Mouse (Mus musculus): ENCODE data around the gene Slmap. TPM values are rescaled to one million over a fixed set of nuclear protein-coding genes. Genes with fewer than 3 reads are reported as not detected.
"Not testable (repeated sequence)": the region's sequence is repeated elsewhere in the genome, so short reads cannot be mapped to it uniquely, and the experiment has no call there.

Gene Slmap
- polyA plus RNA-seq, 1 experiment from 2014 or later = 19.1 TPM

GRCm38 (mm10) chr14:26523082-26523481 lies 11.6 kb downstream of the Slmap start:
- H3K4me3 ChIP-seq (replicated peaks; ENCODE audit: low read depth, low read length) = no peak overlapping the region
- no peak overlapping the region for H3K27ac ChIP-seq (replicated peaks; ENCODE audit: low read depth, low read length)
- no peak overlapping the region for H3K9ac ChIP-seq (replicated peaks; ENCODE audit: low read length)
- ATAC-seq (ENCODE audit: low FRiP score, low TSS enrichment) (no peak), DNase-seq (no peak)
- 92% methylated on average over 2 of the region's 2 CpGs for WGBS
- no peak overlapping the region for H3K4me2 ChIP-seq (ENCODE audit: low read length)
- no peaks in the 10 kb centered on the region for H3K27me3 ChIP-seq (ENCODE audit: control insufficient read depth, insufficient read depth, low read length)
- no peaks in the 10 kb centered on the region for H3K9me3 ChIP-seq (ENCODE audit: control insufficient read depth, low read length)
- H3K36me3 ChIP-seq (ENCODE audit: control insufficient read depth, insufficient read depth, low read length) = 0 out of 2 replicates have a peak, but pooled peaks cover 3% of the 10 kb centered on the region
- H3K4me1 ChIP-seq (ENCODE audit: control insufficient read depth, insufficient read depth, low read length) = no peaks in the 10 kb centered on the region

- 96% methylated on average over 4 of the region's 4 CpGs for WGBS
- no peak for DNase-seq
- Histone ChIP-seq H3K4me3 (replicated peaks; ENCODE audit: low read depth, low read length) (no peak overlapping the region), H3K27me3 (ENCODE audit: control insufficient read depth, insufficient read depth, low read length) (no peaks in the 10 kb centered on the region), H3K4me1 (ENCODE audit: control insufficient read depth, insufficient read depth, low read length) (no peaks in the 10 kb centered on the region), H3K36me3 (ENCODE audit: control insufficient read depth, insufficient read depth, low read length) (0 out of 2 replicates have a peak, but pooled peaks cover 3% of the 10 kb centered on the region), H3K4me2 (ENCODE audit: low read length) (no peak overlapping the region), H3K9ac (replicated peaks; ENCODE audit: low read length) (no peak overlapping the region), H3K27ac (replicated peaks; ENCODE audit: low read depth, low read length) (no peak overlapping the region), H3K9me3 (ENCODE audit: control insufficient read depth, low read length) (no peaks in the 10 kb centered on the region)
- ATAC-seq (ENCODE audit: low FRiP score, low TSS enrichment) = no peak
These were observed 14.9 kb downstream of the Slmap start for GRCm38 (mm10) chr14:26519831-26520230.

- no peaks in the 10 kb centered on the region for H3K27me3 ChIP-seq (ENCODE audit: control insufficient read depth, insufficient read depth, low read length)
- no peaks in the 10 kb centered on the region for H3K4me1 ChIP-seq (ENCODE audit: control insufficient read depth, insufficient read depth, low read length)
- ATAC-seq (ENCODE audit: low FRiP score, low TSS enrichment) = no peak
- no peaks in the 10 kb centered on the region for H3K9me3 ChIP-seq (ENCODE audit: control insufficient read depth, low read length)
- no peak for DNase-seq
- no peak overlapping the region for H3K27ac ChIP-seq (replicated peaks; ENCODE audit: low read depth, low read length)
- no peak overlapping the region for H3K4me2 ChIP-seq (ENCODE audit: low read length)
- WGBS = 92% methylated on average over 4 of the region's 4 CpGs
- no peak overlapping the region for H3K9ac ChIP-seq (replicated peaks; ENCODE audit: low read length)
- no peaks in the 10 kb centered on the region for H3K36me3 ChIP-seq (ENCODE audit: control insufficient read depth, insufficient read depth, low read length)
- no peak overlapping the region for H3K4me3 ChIP-seq (replicated peaks; ENCODE audit: low read depth, low read length)
These were observed 16.9 kb downstream of the Slmap start for GRCm38 (mm10) chr14:26517843-26518242.

GRCm38 (mm10) chr14:26516232-26516631 lies 18.5 kb downstream of the Slmap start:
- not testable (repeated sequence) for H3K36me3 ChIP-seq (ENCODE audit: control insufficient read depth, insufficient read depth, low read length); DNase-seq; H3K27ac ChIP-seq (replicated peaks; ENCODE audit: low read depth, low read length); H3K27me3 ChIP-seq (ENCODE audit: control insufficient read depth, insufficient read depth, low read length); H3K4me2 ChIP-seq (ENCODE audit: low read length); H3K4me3 ChIP-seq (replicated peaks; ENCODE audit: low read depth, low read length); H3K9ac ChIP-seq (replicated peaks; ENCODE audit: low read length); H3K9me3 ChIP-seq (ENCODE audit: control insufficient read depth, low read length); ATAC-seq (ENCODE audit: low FRiP score, low TSS enrichment); H3K4me1 ChIP-seq (ENCODE audit: control insufficient read depth, insufficient read depth, low read length)
- WGBS = 82% methylated on average over 2 of the region's 2 CpGs

GRCm38 (mm10) chr14:26515802-26516201 lies 18.9 kb downstream of the Slmap start:
- no peaks in the 10 kb centered on the region for H3K36me3 ChIP-seq (ENCODE audit: control insufficient read depth, insufficient read depth, low read length)
- DNase-seq = no peak

GRCm38 (mm10) chr14:26510545-26510944 lies 24.2 kb downstream of the Slmap start:
- H3K4me2 ChIP-seq (ENCODE audit: low read length) = no peak overlapping the region
- H3K27me3 ChIP-seq (ENCODE audit: control insufficient read depth, insufficient read depth, low read length) = no peaks in the 10 kb centered on the region
- H3K4me1 ChIP-seq (ENCODE audit: control insufficient read depth, insufficient read depth, low read length) = no peaks in the 10 kb centered on the region
- H3K36me3 ChIP-seq (ENCODE audit: control insufficient read depth, insufficient read depth, low read length) = no peaks in the 10 kb centered on the region
- H3K9me3 ChIP-seq (ENCODE audit: control insufficient read depth, low read length) = no peaks in the 10 kb centered on the region
- H3K27ac ChIP-seq (replicated peaks; ENCODE audit: low read depth, low read length) = no peak overlapping the region
- H3K9ac ChIP-seq (replicated peaks; ENCODE audit: low read length) = no peak overlapping the region
- 86% methylated on average over 2 of the region's 2 CpGs for whole genome bisulfite sequencing
- DNase-seq = no peak
- H3K4me3 ChIP-seq (replicated peaks; ENCODE audit: low read depth, low read length) = no peak overlapping the region
- ATAC-seq (ENCODE audit: low FRiP score, low TSS enrichment) = no peak

More at GRCm38 (mm10) chr14:26515802-26516201, 18.9 kb downstream of the Slmap start:
- no peaks in the 10 kb centered on the region for H3K9me3 ChIP-seq (ENCODE audit: control insufficient read depth, low read length)
- no peak for ATAC-seq (ENCODE audit: low FRiP score, low TSS enrichment)
- H3K27me3 ChIP-seq (ENCODE audit: control insufficient read depth, insufficient read depth, low read length) = no peaks in the 10 kb centered on the region
- no peak overlapping the region for H3K4me2 ChIP-seq (ENCODE audit: low read length)
- H3K9ac ChIP-seq (replicated peaks; ENCODE audit: low read length) = no peak overlapping the region
- no peak overlapping the region for H3K4me3 ChIP-seq (replicated peaks; ENCODE audit: low read depth, low read length)
- H3K27ac ChIP-seq (replicated peaks; ENCODE audit: low read depth, low read length) = no peak overlapping the region
- H3K4me1 ChIP-seq (ENCODE audit: control insufficient read depth, insufficient read depth, low read length) = no peaks in the 10 kb centered on the region
- WGBS = 85% methylated on average over 9 of the region's 9 CpGs

- no peak overlapping the region for H3K27ac ChIP-seq (replicated peaks; ENCODE audit: low read depth, low read length)
- H3K4me2 ChIP-seq (ENCODE audit: low read length) = no peak overlapping the region
- no peak overlapping the region for H3K4me3 ChIP-seq (replicated peaks; ENCODE audit: low read depth, low read length)
- WGBS = 92% methylated on average over 6 of the region's 6 CpGs
- H3K36me3 ChIP-seq (ENCODE audit: control insufficient read depth, insufficient read depth, low read length) = no peaks in the 10 kb centered on the region
- no peaks in the 10 kb centered on the region for H3K4me1 ChIP-seq (ENCODE audit: control insufficient read depth, insufficient read depth, low read length)
- no peaks in the 10 kb centered on the region for H3K27me3 ChIP-seq (ENCODE audit: control insufficient read depth, insufficient read depth, low read length)
- no peak overlapping the region for H3K9ac ChIP-seq (replicated peaks; ENCODE audit: low read length)
- ATAC-seq (ENCODE audit: low FRiP score, low TSS enrichment) = no peak
- H3K9me3 ChIP-seq (ENCODE audit: control insufficient read depth, low read length) = no peaks in the 10 kb centered on the region
- DNase-seq = no peak
These were observed 26.6 kb downstream of the Slmap start for GRCm38 (mm10) chr14:26508150-26508549.

- ATAC-seq (ENCODE audit: low FRiP score, low TSS enrichment) (no peak), DNase-seq (no peak)
- no peaks in the 10 kb centered on the region for H3K27me3 ChIP-seq (ENCODE audit: control insufficient read depth, insufficient read depth, low read length)
- no peak overlapping the region for H3K27ac ChIP-seq (replicated peaks; ENCODE audit: low read depth, low read length)
- H3K4me2 ChIP-seq (ENCODE audit: low read length) = no peak overlapping the region
- no peaks in the 10 kb centered on the region for H3K9me3 ChIP-seq (ENCODE audit: control insufficient read depth, low read length)
- H3K36me3 ChIP-seq (ENCODE audit: control insufficient read depth, insufficient read depth, low read length) = no peaks in the 10 kb centered on the region
- 90% methylated on average over 4 of the region's 4 CpGs for WGBS
- no peak overlapping the region for H3K4me3 ChIP-seq (replicated peaks; ENCODE audit: low read depth, low read length)
- no peak overlapping the region for H3K9ac ChIP-seq (replicated peaks; ENCODE audit: low read length)
- no peaks in the 10 kb centered on the region for H3K4me1 ChIP-seq (ENCODE audit: control insufficient read depth, insufficient read depth, low read length)
These were observed 27.4 kb downstream of the Slmap start for GRCm38 (mm10) chr14:26507361-26507760.

- DNase-seq (no peak), ATAC-seq (ENCODE audit: low FRiP score, low TSS enrichment) (no peak)
- Histone ChIP-seq H3K36me3 (ENCODE audit: control insufficient read depth, insufficient read depth, low read length) (no peaks in the 10 kb centered on the region), H3K4me1 (ENCODE audit: control insufficient read depth, insufficient read depth, low read length) (no peaks in the 10 kb centered on the region), H3K4me2 (ENCODE audit: low read length) (no peak overlapping the region), H3K9ac (replicated peaks; ENCODE audit: low read length) (no peak overlapping the region), H3K27ac (replicated peaks; ENCODE audit: low read depth, low read length) (no peak overlapping the region), H3K9me3 (ENCODE audit: control insufficient read depth, low read length) (no peaks in the 10 kb centered on the region), H3K27me3 (ENCODE audit: control insufficient read depth, insufficient read depth, low read length) (no peaks in the 10 kb centered on the region), H3K4me3 (replicated peaks; ENCODE audit: low read depth, low read length) (no peak overlapping the region)
- WGBS = 95% methylated on average over 4 of the region's 4 CpGs
These were observed 30.2 kb downstream of the Slmap start for GRCm38 (mm10) chr14:26504541-26504940.
